Mouse (Mus musculus): Measurements from ENCODE around the gene Ifngr1.

DNA sequence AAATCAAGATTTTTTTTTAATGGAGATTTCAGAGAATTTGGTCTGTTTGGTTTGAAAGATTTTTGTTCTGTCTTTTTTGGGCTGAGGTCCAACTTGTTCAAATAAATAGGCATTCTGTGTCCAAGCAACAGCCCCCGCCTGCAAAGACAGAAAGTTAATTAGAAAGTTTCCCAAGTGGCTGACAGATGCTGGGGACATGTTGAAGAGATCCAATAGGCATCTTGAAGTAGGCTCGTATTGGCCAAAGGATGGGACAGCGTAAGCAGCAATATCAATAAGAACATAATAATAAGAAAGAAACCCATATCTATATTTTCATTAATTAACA, 8.3 kb downstream of the Ifngr1 start:
- TF ChIP-seq CTCF (IDR thresholded peaks at IDR 0.05; ENCODE audit: borderline replicate concordance, insufficient read depth, low read depth, low read length) (no peak), POLR2A (IDR thresholded peaks at IDR 0.05; ENCODE audit: borderline replicate concordance, insufficient read depth, low read length) (no peak)

Measured in cerebellum, adult 2 months (tissue).